Mouse (Mus musculus): ENCODE data around the gene Zfp128. TPM values are rescaled to one million over a fixed set of nuclear protein-coding genes. Genes with fewer than 3 reads are reported as not detected.
"Not testable (repeated sequence)": the region's sequence is repeated elsewhere in the genome, so short reads cannot be mapped to it uniquely, and the experiment has no call there.

The Zfp128 gene
- total RNA-seq, 1 experiment from 2014 or later, result 3.7 TPM

GRCm38 (mm10) chr7:12921705-12922465, 40.9 kb downstream of the Zfp128 start, which contains the start of gene Rps5:
Rps5 (plus strand) TSS chr7:12922290.
- DNase-seq, result peak; percentile 97

DNA sequence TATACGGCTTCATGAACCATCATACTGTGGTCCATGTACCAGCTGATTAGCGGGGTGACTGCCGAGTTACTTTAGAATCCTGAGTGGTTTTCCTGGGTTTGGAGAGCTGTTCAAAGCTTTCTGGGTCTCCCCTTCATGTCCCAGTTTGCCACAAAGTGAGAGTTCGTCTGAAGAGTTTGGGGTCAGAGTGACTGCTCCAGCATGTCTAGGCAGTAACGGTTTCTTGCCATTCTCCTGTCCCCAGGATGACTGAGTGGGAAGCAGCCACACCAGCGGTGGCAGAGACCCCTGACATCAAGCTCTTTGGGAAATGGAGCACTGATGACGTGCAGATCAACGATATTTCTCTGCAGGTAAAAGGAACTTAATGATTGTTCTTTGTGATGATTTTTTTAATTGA, 41.8 kb downstream of the Zfp128 start:
- DNase-seq, result no peak

GRCm38 (mm10) chr7:12926316-12926715, 45.3 kb downstream of the Zfp128 start:
- DNase-seq, result no peak

- no peak for DNase-seq
These were observed 46.3 kb downstream of the Zfp128 start, which contains the start of gene Rnf225 for GRCm38 (mm10) chr7:12927191-12927680. Rnf225 (plus strand) TSS chr7:12927416.

GRCm38 (mm10) chr7:12927693-12928589, 47.0 kb downstream of the Zfp128 start:
- peak; percentile 31 for DNase-seq

DNA sequence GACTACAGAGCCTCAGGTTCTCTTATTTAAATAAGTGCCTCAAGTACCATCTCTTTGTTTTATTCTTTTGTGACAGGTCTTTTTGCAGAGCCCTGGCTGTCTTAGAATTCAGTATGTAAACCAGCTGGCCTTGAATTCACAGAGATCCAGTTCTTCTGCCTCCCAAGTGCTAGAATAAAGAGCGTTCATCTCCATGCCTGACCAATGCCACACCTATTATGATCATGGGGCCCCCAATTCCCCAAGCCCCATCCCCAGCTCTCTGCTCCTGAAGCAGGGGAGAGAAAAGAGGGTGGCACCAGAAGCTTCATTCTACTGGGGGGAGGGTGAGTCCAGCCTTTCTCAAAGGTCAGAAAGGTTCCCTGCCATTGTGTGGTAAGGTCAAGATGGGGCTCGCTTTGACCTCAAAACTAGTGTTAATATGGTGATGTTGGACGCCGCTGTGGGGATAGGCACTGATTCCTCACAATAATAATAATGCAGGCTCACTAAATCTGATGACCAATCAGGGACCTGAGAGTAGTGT, 52.7 kb downstream of the Zfp128 start:
- DNase-seq, result no peak

DNA sequence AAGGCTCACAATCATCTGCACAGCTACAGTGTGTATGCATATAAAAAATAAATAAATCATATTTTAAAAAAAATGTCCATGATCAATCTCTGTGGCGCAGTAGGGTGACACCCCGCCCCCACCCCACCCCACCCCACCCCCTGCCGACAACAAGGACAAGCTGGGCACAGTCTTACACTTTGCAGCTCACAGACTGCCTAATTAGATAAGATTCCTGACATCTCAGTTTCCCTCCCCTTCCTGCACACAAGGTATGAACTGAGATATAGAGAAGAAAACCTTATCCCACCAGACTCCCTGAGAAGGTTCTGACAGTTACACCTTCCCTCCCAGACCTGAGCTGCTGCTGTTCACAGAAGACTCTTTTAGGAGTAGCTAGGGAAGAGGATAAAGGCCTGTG, 53.8 kb downstream of the Zfp128 start:
- no peak for DNase-seq

DNA sequence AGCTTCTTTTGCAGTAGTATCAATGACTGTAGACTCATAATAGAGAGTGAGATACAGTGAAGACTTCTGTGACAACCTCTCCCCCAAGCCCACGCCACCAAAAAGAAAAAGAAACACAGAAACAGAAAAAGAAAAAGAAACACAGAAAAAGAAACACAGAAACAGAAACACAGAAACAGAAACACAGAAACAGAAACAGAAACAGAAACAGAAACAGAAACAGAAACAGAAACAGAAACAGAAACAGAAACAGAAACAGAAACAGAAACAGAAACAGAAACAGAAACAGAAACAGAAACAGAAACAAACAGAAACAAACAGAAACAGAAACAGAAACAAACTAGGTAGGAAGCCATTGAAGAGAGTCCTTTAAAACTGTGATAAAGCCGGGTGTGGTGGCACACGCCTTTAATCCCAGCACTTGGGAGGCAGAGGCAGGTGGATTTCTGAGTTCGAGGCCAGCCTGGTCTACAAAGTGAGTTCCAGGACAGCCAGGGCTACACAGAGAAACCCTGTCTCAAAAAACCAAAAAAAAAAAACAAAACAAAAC, 56.4 kb downstream of the Zfp128 start:
- not testable (repeated sequence) for DNase-seq

- DNase-seq, result no peak
These were observed 59.6 kb downstream of the Zfp128 start for GRCm38 (mm10) chr7:12940599-12940998.

Other genes starting within 250 kb of the Zfp128 start
- not detected in 2 replicates for gene Vmn2r54, start 240.9 kb upstream of the Zfp128 start, total RNA-seq (2021)
- gene Vmn2r55, start 196.2 kb upstream of the Zfp128 start, total RNA-seq (2021), result not detected in 2 replicates
- gene Vmn2r56, start 146.2 kb upstream of the Zfp128 start, total RNA-seq (2021), result not detected in 2 replicates
- 5.8 and 8.1 TPM in 2 replicates for gene Zscan18, start 77.5 kb upstream of the Zfp128 start, total RNA-seq (2021)
- gene Zfp329, start 62.3 kb upstream of the Zfp128 start, total RNA-seq (2021), result 15.1 and 15.2 TPM in 2 replicates
- 23.1 and 27.2 TPM in 2 replicates for gene Zfp110, start 46.4 kb upstream of the Zfp128 start, total RNA-seq (2021)
- gene Zscan22, start 16.6 kb downstream of the Zfp128 start, total RNA-seq (2021), result 13.6 and 17.5 TPM in 2 replicates
- gene Rps5, start 41.1 kb downstream of the Zfp128 start, total RNA-seq (2021), result 829 and 881 TPM in 2 replicates
- gene Rnf225, start 46.2 kb downstream of the Zfp128 start, total RNA-seq (2021), result 0.18 and 0.29 TPM in 2 replicates
- gene Zfp324, start 84.7 kb downstream of the Zfp128 start, total RNA-seq (2021), result 12.8 and 13.1 TPM in 2 replicates
- 8.0 and 9.0 TPM in 2 replicates for gene Zfp446, start 96.7 kb downstream of the Zfp128 start, total RNA-seq (2021)
- 6.2 TPM in 1 of 2 replicates, not detected in the other for gene Slc27a5, start 117.0 kb downstream of the Zfp128 start, total RNA-seq (2021)
- gene Trim28, start 117.9 kb downstream of the Zfp128 start, total RNA-seq (2021), result 273 and 297 TPM in 2 replicates
- 15.3 and 16.1 TPM in 2 replicates for gene Zbtb45, start 128.9 kb downstream of the Zfp128 start, total RNA-seq (2021)
- 218 and 223 TPM in 2 replicates for gene Chmp2a, start 153.6 kb downstream of the Zfp128 start, total RNA-seq (2021)
- 170 and 192 TPM in 2 replicates for gene Ube2m, start 157.1 kb downstream of the Zfp128 start, total RNA-seq (2021)
- gene Mzf1, start 173.6 kb downstream of the Zfp128 start, total RNA-seq (2021), result 3.8 and 4.1 TPM in 2 replicates
- gene Vmn1r85, start 214.0 kb downstream of the Zfp128 start, total RNA-seq (2021), result not detected in 2 replicates
- not detected in 2 replicates for gene Vmn1r86, start 238.7 kb downstream of the Zfp128 start, total RNA-seq (2021)

Data from adrenal gland, postnatal 25 days (tissue).